Mouse (Mus musculus): Measurements from ENCODE around the gene Tkfc.
"Not testable (repeated sequence)": the region's sequence is repeated elsewhere in the genome, so short reads cannot be mapped to it uniquely, and the experiment has no call there.

The Tkfc gene

DNA sequence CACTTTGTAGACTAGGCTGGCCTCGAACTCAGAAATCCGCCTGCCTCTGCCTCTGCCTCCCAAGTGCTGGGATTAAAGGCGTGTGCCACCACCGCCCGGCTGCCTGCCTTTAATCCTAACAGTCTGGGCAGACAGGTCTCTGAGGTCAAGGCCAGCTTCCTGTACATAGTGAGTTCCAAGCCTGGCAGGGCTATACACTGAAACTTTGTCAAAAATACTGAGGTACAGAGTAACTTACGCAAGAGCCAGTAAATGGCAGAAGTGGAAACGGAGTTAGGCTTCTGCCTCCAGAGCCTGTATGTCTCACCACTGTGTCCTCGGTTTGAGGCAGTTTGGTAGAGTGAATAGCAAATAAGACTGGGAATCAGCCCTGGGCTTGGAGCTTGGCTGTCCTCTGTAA lies 18.2 kb downstream of the Tkfc start:
- no peak for DNase-seq (ENCODE audit: low read depth, low spot score)

DNA sequence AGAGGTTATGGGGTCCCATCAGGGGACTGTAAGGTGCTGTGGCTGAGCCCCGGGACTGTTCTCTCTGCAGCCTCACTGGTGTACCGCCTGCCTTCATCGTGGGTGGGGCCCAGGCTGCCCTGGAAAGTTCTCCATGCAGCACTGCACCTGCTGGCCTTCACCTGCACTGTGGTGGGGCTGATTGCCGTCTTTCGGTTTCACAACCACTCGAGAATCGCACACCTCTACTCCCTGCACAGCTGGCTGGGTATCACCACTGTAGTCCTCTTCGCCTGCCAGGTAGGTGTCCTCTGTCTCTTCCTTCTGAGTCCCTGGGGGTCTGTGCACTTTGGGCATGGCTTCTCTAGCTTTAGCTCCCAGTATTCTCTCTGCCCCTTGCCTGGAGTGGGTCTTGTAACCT lies 20.3 kb downstream of the Tkfc start:
- no peak for DNase-seq (ENCODE audit: low read depth, low spot score)

DNA sequence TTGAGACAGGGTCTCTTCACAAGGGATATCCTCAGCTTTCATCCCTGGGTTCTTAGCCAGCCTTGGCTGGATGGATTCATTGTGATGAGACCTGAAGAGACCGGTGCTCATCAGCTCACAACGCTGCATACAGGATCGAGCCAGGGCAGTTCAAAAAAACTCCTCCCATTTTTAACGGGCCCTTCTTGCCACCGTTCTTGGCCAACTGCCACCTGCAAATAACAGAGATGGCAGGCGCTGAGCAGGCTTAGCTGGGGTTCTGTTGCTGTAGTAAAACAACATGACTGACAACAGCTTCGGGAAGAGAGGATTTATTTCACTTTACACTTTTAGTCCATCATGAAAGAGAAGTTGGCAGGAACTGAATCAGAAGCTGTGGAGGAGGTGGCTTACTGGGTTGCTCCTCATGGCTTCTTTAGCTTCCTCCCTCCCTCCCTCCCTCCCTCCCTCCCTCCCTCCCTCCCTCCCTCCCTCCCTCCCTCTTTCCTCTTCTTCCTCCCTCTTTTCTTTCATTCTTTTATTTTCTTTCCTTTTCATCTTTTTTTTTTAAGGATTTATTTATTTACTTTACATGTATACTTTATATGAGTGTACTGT lies 21.8 kb downstream of the Tkfc start:
- DNase-seq (ENCODE audit: low read depth, low spot score): no peak

DNA sequence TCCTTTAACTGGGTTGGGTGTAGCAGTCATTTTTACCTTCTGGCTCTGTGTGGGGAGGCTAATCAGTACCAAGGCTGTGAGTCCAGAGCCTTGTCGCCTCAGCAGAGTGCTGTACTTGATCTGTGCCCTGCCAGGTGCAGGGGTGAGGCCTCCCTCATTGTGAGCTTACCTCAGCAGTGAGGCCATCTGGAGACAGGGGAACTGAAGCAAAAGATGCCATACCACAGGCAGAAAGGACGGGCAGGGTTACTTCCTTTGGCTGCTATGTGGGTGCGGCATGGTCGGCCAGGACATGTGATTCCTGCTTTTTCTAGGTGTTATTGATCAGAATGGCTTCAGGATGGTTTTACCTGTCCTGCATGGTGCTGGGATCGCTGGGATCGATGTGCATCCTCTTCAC lies 23.5 kb downstream of the Tkfc start:
- DNase-seq (ENCODE audit: low read depth, low spot score): no peak

DNA sequence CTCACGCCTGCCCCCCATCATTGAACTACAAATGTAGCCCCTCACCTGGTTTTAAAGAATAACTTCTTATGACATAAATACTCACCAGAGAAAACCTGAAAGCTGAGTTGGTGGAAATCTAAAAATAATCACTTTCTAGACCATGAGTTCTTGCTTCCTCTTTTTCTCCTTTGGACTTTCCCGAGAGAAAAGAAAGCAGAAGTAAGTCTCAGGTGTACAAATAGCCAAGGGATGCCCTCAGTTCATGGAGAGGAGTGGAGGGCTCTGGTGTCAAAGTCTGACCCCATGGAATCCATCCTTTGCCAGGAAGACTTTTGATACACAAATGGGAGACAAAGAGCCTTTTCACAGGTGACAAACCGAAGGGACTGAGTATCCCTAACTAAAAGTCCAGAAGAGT lies 24.7 kb downstream of the Tkfc start:
- DNase-seq (ENCODE audit: low read depth, low spot score): no peak

DNA sequence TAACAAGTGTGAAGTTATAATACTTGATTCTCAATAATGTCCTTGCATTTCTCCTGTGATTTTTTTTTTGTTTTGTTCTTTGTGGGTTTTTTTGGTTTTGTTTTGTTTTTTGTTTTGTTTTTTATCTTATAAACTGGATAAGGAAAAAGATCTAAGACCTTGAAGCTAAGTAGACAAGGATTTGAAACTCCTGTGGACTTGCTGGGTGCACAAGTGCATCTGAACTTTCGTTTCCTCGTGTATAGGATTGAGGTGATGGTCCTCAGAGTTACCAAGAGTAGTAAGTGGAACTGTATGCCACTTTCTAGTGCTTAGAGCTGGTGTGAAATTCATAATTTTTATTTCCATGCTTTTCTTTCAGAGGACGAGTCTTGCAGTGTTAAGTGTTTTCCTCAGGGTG lies 25.4 kb downstream of the Tkfc start:
- DNase-seq (ENCODE audit: low read depth, low spot score): no peak

DNA sequence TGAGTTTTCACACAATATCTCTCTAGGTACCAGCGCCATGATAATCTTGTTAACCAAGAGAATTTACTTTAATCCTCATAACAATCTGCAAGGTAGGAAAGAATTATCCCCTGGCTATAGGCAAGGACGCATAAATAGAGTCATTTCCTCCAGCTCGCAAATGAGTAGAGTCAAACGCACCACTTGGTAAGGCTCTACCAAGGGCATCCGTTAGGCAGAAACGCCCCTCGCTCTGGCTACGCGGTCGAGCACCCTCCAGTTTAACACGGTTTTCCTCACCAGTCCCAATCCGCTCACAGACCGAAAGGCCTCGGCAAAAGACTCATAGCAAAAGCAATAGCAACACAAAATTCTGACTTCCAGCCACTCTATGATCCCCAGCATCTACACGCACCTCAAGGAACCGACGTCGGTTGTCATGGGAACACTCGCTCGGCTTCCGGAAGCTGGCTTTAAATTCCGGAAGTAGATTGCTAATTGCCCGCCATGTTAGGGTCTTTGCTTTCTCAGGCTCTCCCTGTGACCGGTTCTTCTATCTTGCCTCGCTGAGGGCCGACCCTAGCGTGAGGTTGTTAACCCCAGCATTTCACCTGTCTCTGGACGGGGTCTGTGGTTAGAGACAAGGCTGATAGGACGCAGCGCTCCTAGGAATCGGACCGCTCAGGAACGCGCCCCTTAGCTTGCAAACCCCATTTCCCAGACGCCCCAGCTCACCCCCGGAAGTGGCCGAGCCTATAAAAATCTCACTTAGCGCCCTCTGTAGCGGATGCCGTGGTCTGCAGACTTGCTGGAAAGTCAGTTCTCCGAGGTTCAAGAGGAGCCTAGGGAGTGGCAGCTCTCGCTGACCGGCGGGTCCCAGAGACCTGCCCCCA lies 28.5 kb downstream of the Tkfc start, which contains the start of the genes Cyb561a3 and Tmem138:
Gene Cyb561a3, plus strand, starts transcription at position 483 of the 872 bp plus-strand sequence.
Gene Tmem138, minus strand, starts transcription at position 673 of the 872 bp plus-strand sequence.
- DNase-seq (ENCODE audit: low read depth, low spot score): peak; percentile 96

DNA sequence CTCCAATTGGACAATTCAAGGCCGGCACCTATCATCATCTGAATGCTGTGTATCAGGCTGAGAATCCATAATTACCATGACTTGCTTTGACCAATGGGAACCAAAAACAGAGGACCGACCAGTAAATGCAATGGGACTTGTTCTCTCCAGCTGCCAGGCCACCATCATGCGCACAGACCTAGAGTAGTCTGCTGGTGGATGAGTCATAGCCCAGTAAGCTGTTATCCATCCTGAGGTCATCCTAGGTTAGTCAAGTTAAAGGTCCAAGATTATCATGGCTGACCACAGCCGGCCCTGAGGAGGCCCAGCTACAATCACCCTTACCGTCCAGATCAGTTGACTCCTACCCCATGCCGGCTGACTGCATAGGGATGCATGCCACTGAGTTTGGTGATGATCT lies 35.8 kb downstream of the Tkfc start:
- DNase-seq (ENCODE audit: low read depth, low spot score): no peak

DNA sequence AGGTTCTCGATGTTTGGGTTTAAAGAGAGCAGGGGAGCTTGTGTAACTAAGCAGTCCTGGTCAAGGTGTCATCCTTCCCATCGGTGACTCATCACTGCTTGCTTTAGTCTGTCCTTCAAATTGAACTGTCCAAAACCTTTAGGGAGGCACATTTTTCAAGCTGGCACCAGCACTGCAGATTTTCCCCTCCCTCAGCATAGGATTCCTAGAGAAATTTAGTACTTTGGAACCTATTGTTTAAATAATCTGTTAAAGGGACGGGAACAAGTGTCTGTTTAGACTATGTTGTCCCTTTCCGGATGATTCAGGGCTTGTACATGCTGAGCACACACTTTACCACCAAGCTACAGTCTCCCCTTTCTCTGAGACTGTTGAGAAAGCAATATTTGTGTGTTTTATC lies 40.2 kb downstream of the Tkfc start:
- DNase-seq (ENCODE audit: low read depth, low spot score): no peak

DNA sequence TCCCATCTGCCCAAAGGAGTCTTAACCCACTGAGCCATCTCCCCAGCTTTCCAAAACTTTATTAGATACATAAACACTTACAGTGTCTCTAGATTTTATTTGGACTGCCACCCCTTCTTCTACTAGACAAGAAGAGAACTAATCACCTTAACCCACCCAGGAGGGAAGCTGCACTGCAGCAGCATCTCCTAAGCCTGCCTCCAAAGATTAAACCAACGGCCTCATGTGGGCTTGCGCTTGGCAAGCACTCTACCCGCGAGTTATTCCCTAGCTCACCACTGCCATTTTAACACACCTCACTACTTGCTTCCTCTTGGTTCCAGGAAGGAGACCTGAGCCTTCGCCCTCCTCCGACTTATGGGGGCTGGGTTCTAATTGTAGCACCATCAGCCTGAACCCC lies 41.2 kb downstream of the Tkfc start:
- DNase-seq (ENCODE audit: low read depth, low spot score): no peak

DNA sequence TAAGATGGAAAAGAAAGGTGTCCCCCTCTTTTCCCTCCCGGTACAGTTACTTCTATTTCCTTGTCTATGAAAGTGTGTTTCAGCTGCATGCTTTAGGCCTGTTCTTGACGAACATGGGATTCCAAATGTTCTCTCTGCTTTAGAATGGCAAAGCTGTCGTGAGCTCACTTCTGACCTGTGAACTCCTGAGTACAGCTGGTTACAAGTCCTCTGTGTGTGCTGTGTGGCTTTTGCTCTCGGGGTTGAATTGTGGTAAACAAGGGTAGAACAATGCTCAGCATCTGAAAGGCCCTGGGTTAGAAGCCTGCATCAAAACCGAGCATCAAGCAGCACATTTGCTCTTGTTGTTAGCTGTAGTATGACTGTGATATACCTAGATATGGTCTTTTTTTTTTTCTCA lies 43.1 kb downstream of the Tkfc start:
- DNase-seq (ENCODE audit: low read depth, low spot score): no peak

DNA sequence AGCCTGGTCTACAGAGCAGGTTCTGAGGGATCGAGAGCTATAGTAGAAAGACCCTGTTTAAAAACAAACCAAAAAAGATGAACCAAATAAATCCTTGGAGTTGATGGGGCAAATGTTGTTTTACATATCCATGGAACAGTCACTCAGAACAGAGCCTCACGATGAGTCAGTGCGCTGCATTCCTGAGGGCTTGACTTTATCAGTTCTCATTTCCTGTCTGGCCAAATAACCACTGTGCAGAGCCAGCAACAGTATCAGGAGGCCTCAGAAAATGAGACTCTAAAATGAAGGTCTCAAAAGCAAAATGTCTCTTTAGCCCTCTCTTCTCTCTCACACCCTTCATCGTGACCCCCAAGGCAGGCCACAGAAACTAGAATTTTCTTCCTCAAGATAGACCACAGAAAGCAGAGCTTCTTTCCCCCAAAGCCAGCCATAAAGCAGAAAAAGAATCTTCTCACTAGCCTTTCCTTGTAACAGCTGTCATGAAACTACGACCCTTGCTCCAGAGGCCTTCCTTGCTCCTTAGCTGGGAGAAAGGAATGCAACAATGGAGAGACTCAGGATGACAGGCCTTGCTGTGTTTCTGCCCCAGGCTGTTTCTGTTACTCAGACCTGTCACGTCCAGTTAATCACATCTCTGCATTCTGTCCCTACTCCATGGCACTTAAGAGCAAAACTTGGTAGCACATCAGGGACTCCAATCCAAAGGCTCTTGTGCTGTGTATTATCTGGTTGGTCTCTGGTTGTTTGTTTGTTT lies 43.7 kb downstream of the Tkfc start:
- DNase-seq (ENCODE audit: low read depth, low spot score): no peak

DNA sequence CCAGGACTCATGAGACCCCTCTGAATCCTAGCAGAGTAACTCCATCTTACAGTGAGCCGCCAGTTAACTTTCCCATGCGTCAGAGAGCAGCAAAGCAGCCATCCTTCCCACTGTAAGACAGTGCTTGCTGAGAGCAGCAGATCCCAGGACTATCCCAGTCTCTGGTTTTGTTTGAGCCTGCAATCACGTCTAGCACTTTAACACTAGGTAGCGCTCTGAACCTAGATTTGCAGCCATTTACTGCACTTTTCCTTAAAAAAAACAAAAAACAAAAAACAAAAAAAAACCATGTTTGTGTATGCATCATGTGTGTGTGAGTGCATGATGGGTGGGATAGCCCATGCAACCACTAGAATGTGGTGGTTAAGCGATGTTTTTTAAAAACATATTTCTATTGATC lies 45.3 kb downstream of the Tkfc start:
- peak; percentile 39 for DNase-seq (ENCODE audit: low read depth, low spot score)

DNA sequence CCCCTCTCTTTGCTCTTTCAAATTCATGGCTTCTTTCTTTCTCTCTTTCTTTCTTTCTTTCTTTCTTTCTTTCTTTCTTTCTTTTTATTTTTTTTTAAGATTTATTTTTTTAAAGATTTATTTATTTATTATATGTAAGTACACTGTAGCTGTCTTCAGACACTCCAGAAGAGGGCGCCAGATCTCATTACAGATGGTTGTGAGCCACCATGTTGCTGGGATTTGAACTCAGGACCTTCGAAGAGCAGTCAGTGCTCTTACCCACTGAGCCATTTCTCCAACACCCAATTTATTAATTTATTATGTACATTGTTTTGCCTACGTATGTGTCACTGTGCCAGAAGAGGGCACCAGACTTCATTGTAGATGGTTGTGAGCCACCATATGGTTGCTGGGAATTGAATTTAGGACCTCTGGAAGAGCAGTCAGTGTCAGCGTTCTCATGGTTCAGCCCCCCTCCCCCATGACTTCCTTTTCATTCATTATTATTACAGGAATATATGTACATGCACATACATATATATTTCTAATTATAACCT lies 47.5 kb downstream of the Tkfc start:
- not testable (repeated sequence) for DNase-seq (ENCODE audit: low read depth, low spot score)

DNA sequence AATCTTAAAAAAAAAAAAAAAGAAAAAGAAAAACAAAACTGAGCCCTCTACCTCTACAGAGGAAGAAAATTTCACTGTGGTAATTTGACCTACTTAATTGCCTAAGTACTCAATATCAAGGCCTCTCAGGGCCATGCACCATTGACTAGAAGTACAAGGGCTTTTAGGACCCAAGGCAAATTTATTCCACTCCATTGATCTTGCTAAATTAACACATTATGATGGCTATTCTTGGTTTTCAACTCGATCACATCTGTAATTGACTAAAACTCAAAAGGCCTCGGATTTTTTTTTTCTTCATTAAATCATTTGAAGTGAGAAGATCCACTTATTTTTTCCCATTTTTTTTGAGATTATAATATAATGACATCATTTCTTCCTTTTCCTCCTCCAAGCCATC lies 48.0 kb downstream of the Tkfc start:
- DNase-seq (ENCODE audit: low read depth, low spot score): no peak

DNA sequence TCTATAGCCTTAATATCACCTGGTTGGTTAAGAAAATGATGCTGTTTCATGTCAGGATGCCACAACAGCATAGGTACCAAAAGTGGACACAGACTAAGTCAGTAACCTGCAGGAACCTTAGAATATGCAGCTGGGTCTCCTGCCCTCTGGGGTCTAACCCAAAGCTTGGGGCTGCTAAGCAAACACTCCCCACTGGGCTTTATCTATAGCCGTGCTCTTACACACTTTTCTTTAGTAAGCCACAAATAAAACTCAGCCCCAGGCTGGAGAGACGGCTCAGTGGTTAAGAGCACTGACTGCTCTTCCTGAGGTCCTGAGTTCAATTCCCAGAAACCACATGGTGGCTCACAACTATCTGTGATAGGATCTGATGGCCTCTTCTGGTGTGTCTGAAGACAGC lies 48.5 kb downstream of the Tkfc start:
- no peak for DNase-seq (ENCODE audit: low read depth, low spot score)

DNA sequence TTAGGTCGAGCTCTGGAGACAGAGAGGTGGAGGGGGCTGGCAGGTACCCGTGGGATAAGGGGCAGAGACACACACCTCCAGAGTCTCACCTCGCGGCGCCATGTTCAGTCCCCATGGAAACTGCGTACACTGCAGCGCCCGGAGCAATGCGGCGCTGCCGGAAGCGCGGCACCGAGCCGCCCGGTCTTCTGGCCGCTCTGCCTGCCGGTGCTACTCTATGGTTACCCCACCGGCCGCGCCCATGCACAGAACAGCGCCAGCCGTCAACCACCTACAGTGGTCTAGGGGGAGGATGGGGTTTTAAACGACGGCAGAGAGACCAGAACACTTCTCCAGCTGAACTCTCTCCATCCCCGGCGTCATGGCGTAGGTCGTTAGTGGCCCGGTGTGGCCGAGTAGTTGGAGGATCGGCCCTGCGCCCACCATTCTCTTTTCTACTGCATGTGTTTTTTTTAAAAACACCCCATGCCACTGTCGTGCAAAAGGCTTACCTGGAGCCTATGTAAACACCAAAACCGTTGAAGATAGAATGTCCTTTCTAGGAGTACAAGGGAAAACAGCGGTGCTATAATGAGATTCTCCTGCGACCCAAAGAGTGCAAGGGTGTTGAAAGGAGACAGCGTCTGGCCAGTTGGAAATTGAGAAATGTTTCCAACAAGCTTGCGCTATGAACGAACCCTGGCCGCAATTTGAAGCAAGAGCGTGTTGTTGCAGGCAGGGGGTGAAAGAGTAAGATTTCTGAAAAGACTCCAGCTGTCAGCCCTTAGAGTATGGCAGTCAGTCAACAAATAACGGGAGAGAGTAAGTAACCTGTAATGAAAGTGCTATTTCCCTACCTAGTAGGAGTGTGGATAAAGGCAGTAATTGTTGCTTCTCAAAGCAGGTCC lies 49.6 kb downstream of the Tkfc start, which contains the start of gene Tmem216:
Gene Tmem216, minus strand, starts transcription at position 615 of the 887 bp plus-strand sequence.
- peak; percentile 92 for DNase-seq (ENCODE audit: low read depth, low spot score)

DNA sequence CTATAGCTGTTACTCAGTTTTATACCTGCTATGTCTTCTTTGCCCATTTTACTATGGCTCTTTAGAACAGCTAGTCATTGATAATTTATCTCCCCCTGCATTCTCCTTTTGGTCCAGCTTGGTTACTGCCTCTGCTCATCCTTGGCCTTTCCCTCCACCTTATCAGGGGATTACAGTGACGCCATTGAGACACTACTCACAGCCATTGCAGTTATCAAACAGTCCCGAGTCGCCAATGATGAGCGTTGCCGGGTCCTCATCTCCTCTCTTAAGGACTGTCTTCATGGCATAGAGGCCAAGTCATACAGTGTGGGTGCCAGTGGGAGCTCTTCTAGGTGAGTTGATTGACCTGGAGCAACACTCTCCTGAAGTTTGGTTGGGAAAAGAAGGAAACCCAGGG lies 66.0 kb downstream of the Tkfc start:
- no peak for DNase-seq (ENCODE audit: low read depth, low spot score)
